Mouse (Mus musculus): ENCODE data around the gene Gm49322.

The Gm49322 gene

GRCm38 (mm10) chr10:80584045-80584488 is 21.8 kb upstream of the Gm49322 start:
- DNase-seq: no peak

- DNase-seq: no peak
These were observed 20.9 kb upstream of the Gm49322 start for GRCm38 (mm10) chr10:80584642-80585552.

- no peak for DNase-seq
These were observed 20.2 kb upstream of the Gm49322 start for GRCm38 (mm10) chr10:80585581-80585980.

GRCm38 (mm10) chr10:80586407-80587304 is 19.2 kb upstream of the Gm49322 start:
- DNase-seq: no peak

GRCm38 (mm10) chr10:80587305-80587657 is 18.5 kb upstream of the Gm49322 start:
- DNase-seq: peak; percentile 60 to 82

- peak in 1 of 2 experiments; percentile 44 for DNase-seq
These were observed 16.5 kb upstream of the Gm49322 start for GRCm38 (mm10) chr10:80589127-80589878.

GRCm38 (mm10) chr10:80589879-80590854 is 15.7 kb upstream of the Gm49322 start, which contains the start of gene Abhd17a:
Gene Abhd17a, minus strand, starts transcription at chr10:80590341.
- peak; percentile 97 to 98 for DNase-seq

GRCm38 (mm10) chr10:80596318-80596717 is 9.5 kb upstream of the Gm49322 start:
- DNase-seq: no peak

GRCm38 (mm10) chr10:80602698-80603325 is 3.0 kb upstream of the Gm49322 start, which contains the start of the genes Scamp4 and Adat3:
Gene Scamp4, plus strand, starts transcription at chr10:80602872.
Gene Adat3, plus strand, starts transcription at chr10:80602880.
- peak; percentile 95 to 96 for DNase-seq

GRCm38 (mm10) chr10:80603364-80603763 is 2.5 kb upstream of the Gm49322 start:
- no peak for DNase-seq

GRCm38 (mm10) chr10:80604001-80604509 is 1.8 kb upstream of the Gm49322 start:
- DNase-seq: no peak

- DNase-seq: no peak
These were observed 833 bp upstream of the Gm49322 start for GRCm38 (mm10) chr10:80604988-80605387.

GRCm38 (mm10) chr10:80606306-80606705 is 485 bp downstream of the Gm49322 start:
- DNase-seq: no peak

GRCm38 (mm10) chr10:80606737-80607350 is 1.0 kb downstream of the Gm49322 start:
- no peak for DNase-seq

GRCm38 (mm10) chr10:80608435-80608834 is 2.6 kb downstream of the Gm49322 start:
- DNase-seq: no peak

GRCm38 (mm10) chr10:80609269-80609924 is 3.6 kb downstream of the Gm49322 start:
- no peak for DNase-seq

GRCm38 (mm10) chr10:80610116-80610785 is 4.4 kb downstream of the Gm49322 start:
- no peak for DNase-seq

- DNase-seq: peak; percentile 72 to 76
These were observed 5.2 kb downstream of the Gm49322 start for GRCm38 (mm10) chr10:80611024-80611423.

GRCm38 (mm10) chr10:80611905-80612304 is 6.1 kb downstream of the Gm49322 start:
- DNase-seq: no peak

Data from lung, postnatal 4 days (tissue).